In genomic region chr11:43653051-43653475, GRCm38 (mm10) we compare ENCODE assay signal across 9 mouse cellular contexts. TPM values are rescaled to one million over a fixed set of nuclear protein-coding genes. Genes with fewer than 3 reads are reported as not detected.
DNase-seq lines count a peak whose midpoint lies in the region; ATAC-seq lines count a peak whose summit lies in the region.
"Had no signal": no experiment of that assay in that cellular context is flagged by ENCODE, and none has a peak within 500 bp of the region (broad histone marks: within the 10 kb centered on the region; RNA-seq: fewer than 3 reads in every experiment).

No protein-coding gene starts in this region.

- peak; percentile 46; the same call in 1 of the 2 replicates for ATAC-seq in hindbrain, embryonic 14.5 days (ENCODE audit: low FRiP score)
- no peak for ATAC-seq in activated CD4-positive, CD25-positive, alpha-beta regulatory T cell, adult 4 months

- WGBS in hindbrain, embryonic 14.5 days: 36% methylated on average over 14 of the region's 14 CpGs

- no peak overlapping the region; the same call in 1 of the 2 replicates for H3K27ac ChIP-seq in hindbrain, embryonic 14.5 days

- no peak overlapping the region for H3K4me2 ChIP-seq in hindbrain, embryonic 14.5 days (replicated peaks)

- H3K9ac ChIP-seq in hindbrain, embryonic 14.5 days: no peak overlapping the region

- H3K27me3 ChIP-seq in hindbrain, embryonic 14.5 days (ENCODE audit: control insufficient read depth, insufficient read depth, low read length): no peaks in the 10 kb centered on the region

- H3K4me3 ChIP-seq in hindbrain, embryonic 14.5 days (replicated peaks; ENCODE audit: low read length): no peak overlapping the region

- H3K4me1 ChIP-seq in hindbrain, embryonic 14.5 days (replicated peaks; ENCODE audit: control insufficient read depth, insufficient read depth, low read length): peaks cover 5% of the 10 kb centered on the region; the same call in 1 of the 2 replicates

- no peaks in the 10 kb centered on the region for H3K36me3 ChIP-seq in hindbrain, embryonic 14.5 days (replicated peaks; ENCODE audit: control insufficient read depth, insufficient read depth)

- no peaks in the 10 kb centered on the region for H3K9me3 ChIP-seq in hindbrain, embryonic 14.5 days (ENCODE audit: control insufficient read depth, low read length)

- intact Hi-C loops in gastrocnemius, postnatal 14 days (cut with DNase I; ENCODE audit: low total_unique reads): no loop called here

- peak; percentile 5 to 19 for DNase-seq in thymus, postnatal 36 days
- DNase-seq in thymus, postnatal 10 days (ENCODE audit: low spot score in 2 of 2): no peak
- DNase-seq in hindbrain, embryonic 14.5 days (ENCODE audit: low spot score): no peak
- DNase-seq in lung, postnatal 36 days: peak; percentile 32
- DNase-seq in thymus, postnatal 4 days: peak; percentile 16
- DNase-seq in gastrocnemius, postnatal 14 days: no peak
- no peak for DNase-seq in frontal cortex, adult 2 months (ENCODE audit: extremely low spot score in 1 of 2, low spot score in 1 of 2)

RNA-seq across cellular contexts. Expression of gene Pwwp2a, which starts 28.7 kb away (rescaled TPM):
- 42.1 and 42.7 TPM in 2 replicates for polyA plus RNA-seq in hindbrain, embryonic 14.5 days (2014; fragmentation: Nextera tagmentation; extraction: Ambion mirVana)
- 10 to 100 TPM; 14.6 to 15.6 TPM for total RNA-seq in gastrocnemius, postnatal 14 days (2021)
- polyA plus RNA-seq in frontal cortex, adult 2 months (2012; rRNA removed): 39.3 and 41.2 TPM in 2 replicates
- polyA plus RNA-seq in activated CD4-positive, CD25-positive, alpha-beta regulatory T cell, adult 4 months (2017; shearing (Covaris generic)): 10 to 100 TPM; 21.2 to 29.8 TPM

RNA-seq across cellular contexts. Expression of gene Fabp6, which starts 51.7 kb away (rescaled TPM):
- polyA plus RNA-seq in hindbrain, embryonic 14.5 days (2014; fragmentation: Nextera tagmentation; extraction: Ambion mirVana): not detected in 2 replicates
- total RNA-seq in gastrocnemius, postnatal 14 days (2021): not detected
- polyA plus RNA-seq in frontal cortex, adult 2 months (2012; rRNA removed): not detected in 2 replicates
- not detected for polyA plus RNA-seq in activated CD4-positive, CD25-positive, alpha-beta regulatory T cell, adult 4 months (2017; shearing (Covaris generic))
- total RNA-seq: left cerebral cortex, postnatal 10 days had no signal

Comparison
In these comparisons a context has a peak if more than half of its experiments do, and no peak if none do; other contexts are left out.
1. DNase-seq: peak in thymus, postnatal 36 days (2 of 2), lung, postnatal 36 days (single experiment) and thymus, postnatal 4 days (single experiment); none in thymus, postnatal 10 days (0 of 2), hindbrain, embryonic 14.5 days (single experiment), gastrocnemius, postnatal 14 days (single experiment) and frontal cortex, adult 2 months (0 of 2).